Comparison of ENCODE assay signal across 8 mouse cellular contexts in genomic region chr11:117397755-117398154, GRCm38 (mm10).
DNase-seq lines count a peak whose midpoint lies in the region; ATAC-seq lines count a peak whose summit lies in the region.

No protein-coding gene starts in this region.

- intact Hi-C loops in gastrocnemius, postnatal 36 days (cut with DNase I), result no loop called here

- H3K4me1 ChIP-seq in kidney, embryonic 16.5 days (ENCODE audit: insufficient read depth, low read length), result peaks cover 19% of the 10 kb centered on the region
- H3K4me1 ChIP-seq in hindbrain, embryonic 15.5 days (replicated peaks), result peaks cover 35% of the 10 kb centered on the region

- 30% methylated on average over 4 of the region's 4 CpGs for WGBS in kidney, embryonic 16.5 days
- WGBS in hindbrain, embryonic 15.5 days, result 39% methylated on average over 4 of the region's 4 CpGs

- H3K36me3 ChIP-seq in kidney, embryonic 16.5 days (ENCODE audit: insufficient read depth, low read length), result no peaks in the 10 kb centered on the region
- H3K36me3 ChIP-seq in hindbrain, embryonic 15.5 days, result no peaks in the 10 kb centered on the region

- no peak for ATAC-seq in kidney, embryonic 16.5 days (ENCODE audit: low FRiP score, low TSS enrichment)
- ATAC-seq in hindbrain, embryonic 15.5 days (ENCODE audit: low FRiP score, low read depth), result peak; percentile 46; the same call in 1 of the 2 replicates

- no peak overlapping the region for H3K9ac ChIP-seq in kidney, embryonic 16.5 days (replicated peaks; ENCODE audit: low read length)
- H3K9ac ChIP-seq in hindbrain, embryonic 15.5 days, result no peak overlapping the region; the same call in 1 of the 2 replicates

- no peak overlapping the region for H3K4me3 ChIP-seq in kidney, embryonic 16.5 days (ENCODE audit: low read length)
- no peak overlapping the region for H3K4me3 ChIP-seq in hindbrain, embryonic 15.5 days

- no peaks in the 10 kb centered on the region for H3K9me3 ChIP-seq in kidney, embryonic 16.5 days (ENCODE audit: low read length)
- no peaks in the 10 kb centered on the region for H3K9me3 ChIP-seq in hindbrain, embryonic 15.5 days

- H3K4me2 ChIP-seq in kidney, embryonic 16.5 days (replicated peaks; ENCODE audit: low read depth, low read length), result no peak overlapping the region
- no peak overlapping the region for H3K4me2 ChIP-seq in hindbrain, embryonic 15.5 days

- H3K27ac ChIP-seq in kidney, embryonic 16.5 days (ENCODE audit: low read length), result no peak overlapping the region
- no peak overlapping the region for H3K27ac ChIP-seq in hindbrain, embryonic 15.5 days (replicated peaks)

- DNase-seq in kidney, adult 11 months, result peak; percentile 30
- peak; percentile 33 for DNase-seq in R1 (ENCODE audit: low read depth, low spot score)
- DNase-seq in naive thymus-derived CD4-positive, alpha-beta T cell, adult 2 months (ENCODE audit: low read depth), result peak; percentile 51
- DNase-seq in urinary bladder, adult 18-20 months (ENCODE audit: low spot score in 2 of 2), result no peak
- no peak for DNase-seq in gastrocnemius, postnatal 36 days
- DNase-seq in embryo, embryonic 9.5 days (ENCODE audit: extremely low spot score), result no peak

- H3K27me3 ChIP-seq in kidney, embryonic 16.5 days (ENCODE audit: insufficient read depth, low read length), result peaks cover 45% of the 10 kb centered on the region
- H3K27me3 ChIP-seq in hindbrain, embryonic 15.5 days, result no peaks in the 10 kb centered on the region

Comparison
In these comparisons a context has a peak if more than half of its experiments do, and no peak if none do; other contexts are left out.
1. DNase-seq: peak in kidney, adult 11 months (single experiment), R1 (single experiment) and naive thymus-derived CD4-positive, alpha-beta T cell, adult 2 months (single experiment); none in urinary bladder, adult 18-20 months (0 of 2), gastrocnemius, postnatal 36 days (0 of 2) and embryo, embryonic 9.5 days (single experiment).